Mouse (Mus musculus) liver, embryonic 12.5 days (tissue): ENCODE data around the gene Garem2. TPM values are rescaled to one million over a fixed set of nuclear protein-coding genes. Genes with fewer than 3 reads are reported as not detected.

Experiments
- ATAC-seq: fragments of 200-750 bp; cut with Nextera tagmentation; 2 replicates; pipeline ENCODE4 v1.8.0; 2017; ENCODE audit warnings: moderate number of reproducible peaks, mild to moderate bottlenecking, moderate library complexity
- H3K27ac ChIP-seq: fragments of 300-500 bp; sonication (generic); 2 replicates; pipeline ENCODE4 v1.5.1; 2016; ENCODE audit warnings: mild to moderate bottlenecking
- H3K27me3 ChIP-seq: fragments of 300-500 bp; sonication (generic); replicated peaks from 2 replicates; pipeline ENCODE4 v1.6.1; 2016; ENCODE audit warnings: mild to moderate bottlenecking, moderate library complexity
- H3K36me3 ChIP-seq: fragments of 300-500 bp; sonication (generic); 2 replicates; pipeline ENCODE4 v1.6.1; 2016; ENCODE audit warnings: mild to moderate bottlenecking, moderate library complexity
- H3K4me1 ChIP-seq: fragments of 300-500 bp; sonication (generic); 2 replicates; pipeline ENCODE4 v1.6.1; 2016
- H3K4me2 ChIP-seq: fragments of 300-500 bp; sonication (generic); 2 replicates; pipeline ENCODE4 v1.6.1; 2016; ENCODE audit warnings: mild to moderate bottlenecking, moderate library complexity
- H3K4me3 ChIP-seq: fragments of 300-500 bp; sonication (generic); 2 replicates; pipeline ENCODE4 v1.5.1; 2016; ENCODE audit warnings: mild to moderate bottlenecking, moderate library complexity
- H3K9ac ChIP-seq: fragments of 300-500 bp; sonication (generic); 2 replicates; pipeline ENCODE4 v1.6.1; 2016; ENCODE audit warnings: mild to moderate bottlenecking, moderate library complexity
- H3K9me3 ChIP-seq: fragments of 300-500 bp; sonication (generic); replicated peaks from 2 replicates; pipeline ENCODE4 v1.6.1; 2016; ENCODE audit warnings: mild to moderate bottlenecking, moderate library complexity
- WGBS: fragments of 180-500 bp; shearing (Covaris S2); methylation state at CpG from one replicate; pipeline ENCODE4 v1.1.7; 2016; ENCODE audit not compliant: insufficient replicate concordance; 5-methylcytosine and 5-hydroxymethylcytosine counted together
- polyA plus RNA-seq: library from polyadenylated mRNA; unstranded; fragments of >200 nt; fragmentation: Nextera tagmentation; extraction: Ambion mirVana; gene quantifications from 2 replicates; pipeline ENCODE4 v1.2.1, GENCODE M21; 2016

Garem2 gene
- polyA plus RNA-seq, 1 experiment from 2014 or later, result 0.08 TPM

- H3K4me2 ChIP-seq, result no peak overlapping the region
- no peak overlapping the region for H3K27ac ChIP-seq
- WGBS, result 66% methylated on average over 3 of the region's 3 CpGs
- H3K4me3 ChIP-seq, result no peak overlapping the region
- no peak for ATAC-seq
- H3K4me1 ChIP-seq, result peaks cover 9% of the 10 kb centered on the region; the same call in 1 of the 2 replicates
- H3K36me3 ChIP-seq, result no peaks in the 10 kb centered on the region
- H3K9ac ChIP-seq, result no peak overlapping the region
- H3K9me3 ChIP-seq, result 0 out of 2 replicates have a peak, but pooled peaks cover 14% of the 10 kb centered on the region
- peaks cover 62% of the 10 kb centered on the region for H3K27me3 ChIP-seq
Observed at GRCm38 (mm10) chr5:30103340-30103739, 1.6 kb upstream of the Garem2 start.

GRCm38 (mm10) chr5:30104339-30104738 lies 622 bp upstream of the Garem2 start:
- WGBS, result 3% methylated on average over 12 of the region's 12 CpGs
- H3K27me3 ChIP-seq, result peaks cover 70% of the 10 kb centered on the region
- peak overlapping the region; percentile 44; the same call in 1 of the 2 replicates for H3K4me3 ChIP-seq

GRCm38 (mm10) chr5:30105668-30106300 lies 823 bp downstream of the Garem2 start, which contains the start of gene 3110082J24Rik:
Gene 3110082J24Rik, minus strand, starts transcription at chr5:30106086.
- H3K27me3 ChIP-seq, result peaks cover 84% of the 10 kb centered on the region
- H3K36me3 ChIP-seq, result no peaks in the 10 kb centered on the region
- H3K4me3 ChIP-seq, result peak within 1 kb of the TSS; percentile 44
- peak within 1 kb of the TSS; percentile 67 for H3K4me2 ChIP-seq
- 4% methylated on average over 29 of the region's 29 CpGs for WGBS
- H3K9ac ChIP-seq, result 0 out of 2 replicates have a peak within 1 kb of the TSS, but pooled peaks have one; percentile 12
- no peak for ATAC-seq
- 0 out of 2 replicates have a peak, but pooled peaks cover 7% of the 10 kb centered on the region for H3K9me3 ChIP-seq
- H3K4me1 ChIP-seq, result peaks cover 18% of the 10 kb centered on the region
- H3K27ac ChIP-seq, result no peak within 1 kb of the TSS

More at GRCm38 (mm10) chr5:30104339-30104738, 622 bp upstream of the Garem2 start:
- Histone ChIP-seq H3K27ac (no peak overlapping the region), H3K4me2 (peak overlapping the region; percentile 67; the same call in 1 of the 2 replicates), H3K9ac (no peak overlapping the region), H3K36me3 (no peaks in the 10 kb centered on the region), H3K9me3 (0 out of 2 replicates have a peak, but pooled peaks cover 14% of the 10 kb centered on the region), H3K4me1 (peaks cover 9% of the 10 kb centered on the region; the same call in 1 of the 2 replicates)
- no peak for ATAC-seq

- H3K9ac ChIP-seq, result no peak overlapping the region
- no peak for ATAC-seq
- H3K9me3 ChIP-seq, result no peaks in the 10 kb centered on the region
- H3K27ac ChIP-seq, result no peak overlapping the region
- H3K4me3 ChIP-seq, result no peak overlapping the region
- peaks cover 27% of the 10 kb centered on the region for H3K4me1 ChIP-seq
- 25% methylated on average over 2 of the region's 2 CpGs for WGBS
- H3K4me2 ChIP-seq, result no peak overlapping the region
- H3K36me3 ChIP-seq, result no peaks in the 10 kb centered on the region
- peaks cover 94% of the 10 kb centered on the region for H3K27me3 ChIP-seq
Observed at GRCm38 (mm10) chr5:30106756-30107155, 1.8 kb downstream of the Garem2 start.

- Histone ChIP-seq H3K9ac (no peak overlapping the region), H3K4me2 (no peak overlapping the region), H3K27ac (no peak overlapping the region), H3K27me3 (peaks cover 98% of the 10 kb centered on the region), H3K9me3 (no peaks in the 10 kb centered on the region), H3K36me3 (no peaks in the 10 kb centered on the region), H3K4me3 (no peak overlapping the region), H3K4me1 (peaks cover 27% of the 10 kb centered on the region)
- 28% methylated on average over 7 of the region's 7 CpGs for WGBS
- no peak for ATAC-seq
Observed at GRCm38 (mm10) chr5:30107186-30107585, 2.2 kb downstream of the Garem2 start.

GRCm38 (mm10) chr5:30107611-30108041 lies 2.7 kb downstream of the Garem2 start:
- no peak overlapping the region for H3K4me2 ChIP-seq
- no peak overlapping the region for H3K4me3 ChIP-seq
- ATAC-seq, result no peak
- 22% methylated on average over 5 of the region's 5 CpGs for WGBS
- H3K9ac ChIP-seq, result no peak overlapping the region
- peaks cover 27% of the 10 kb centered on the region for H3K4me1 ChIP-seq
- H3K9me3 ChIP-seq, result no peaks in the 10 kb centered on the region
- peaks cover 98% of the 10 kb centered on the region for H3K27me3 ChIP-seq
- H3K36me3 ChIP-seq, result no peaks in the 10 kb centered on the region
- H3K27ac ChIP-seq, result no peak overlapping the region

GRCm38 (mm10) chr5:30108233-30108632 lies 3.3 kb downstream of the Garem2 start:
- no peak overlapping the region for H3K9ac ChIP-seq
- no peak for ATAC-seq
- no peaks in the 10 kb centered on the region for H3K36me3 ChIP-seq
- H3K4me3 ChIP-seq, result no peak overlapping the region
- no peak overlapping the region for H3K4me2 ChIP-seq
- H3K27me3 ChIP-seq, result peaks cover 98% of the 10 kb centered on the region
- peaks cover 27% of the 10 kb centered on the region for H3K4me1 ChIP-seq
- no peaks in the 10 kb centered on the region for H3K9me3 ChIP-seq
- H3K27ac ChIP-seq, result no peak overlapping the region
- WGBS, result 57% methylated on average over 6 of the region's 6 CpGs

GRCm38 (mm10) chr5:30109899-30110298 lies 4.9 kb downstream of the Garem2 start:
- Histone ChIP-seq H3K4me3 (no peak overlapping the region), H3K4me1 (peaks cover 38% of the 10 kb centered on the region), H3K4me2 (no peak overlapping the region), H3K27me3 (peaks cover 98% of the 10 kb centered on the region), H3K36me3 (no peaks in the 10 kb centered on the region), H3K9me3 (no peaks in the 10 kb centered on the region), H3K9ac (no peak overlapping the region), H3K27ac (no peak overlapping the region)
- WGBS, result 58% methylated on average over 2 of the region's 2 CpGs
- no peak for ATAC-seq

- peaks cover 31% of the 10 kb centered on the region for H3K4me1 ChIP-seq
- no peaks in the 10 kb centered on the region for H3K9me3 ChIP-seq
- H3K9ac ChIP-seq, result no peak overlapping the region
- H3K4me3 ChIP-seq, result peak overlapping the region; percentile 17; the same call in 1 of the 2 replicates
- peaks cover 98% of the 10 kb centered on the region for H3K27me3 ChIP-seq
- no peak for ATAC-seq
- WGBS, result 10% methylated on average over 22 of the region's 22 CpGs
- no peak overlapping the region for H3K27ac ChIP-seq
- H3K36me3 ChIP-seq, result no peaks in the 10 kb centered on the region
- peak overlapping the region; percentile 51 for H3K4me2 ChIP-seq
Observed at GRCm38 (mm10) chr5:30110371-30111060, 5.6 kb downstream of the Garem2 start.

- H3K36me3 ChIP-seq, result no peaks in the 10 kb centered on the region
- H3K9ac ChIP-seq, result no peak overlapping the region
- 2% methylated on average over 18 of the region's 18 CpGs for WGBS
- peak overlapping the region; percentile 17; the same call in 1 of the 2 replicates for H3K4me3 ChIP-seq
- H3K4me1 ChIP-seq, result peaks cover 31% of the 10 kb centered on the region
- H3K27me3 ChIP-seq, result peaks cover 98% of the 10 kb centered on the region
- H3K4me2 ChIP-seq, result peak overlapping the region; percentile 51
- no peak overlapping the region for H3K27ac ChIP-seq
- peak; percentile 38 for ATAC-seq
- no peaks in the 10 kb centered on the region for H3K9me3 ChIP-seq
Observed at GRCm38 (mm10) chr5:30111126-30111525, 6.2 kb downstream of the Garem2 start.

GRCm38 (mm10) chr5:30111771-30112170 lies 6.8 kb downstream of the Garem2 start:
- 51% methylated on average over 3 of the region's 3 CpGs for WGBS
- H3K27ac ChIP-seq, result no peak overlapping the region
- H3K36me3 ChIP-seq, result no peaks in the 10 kb centered on the region; the same call in 1 of the 2 replicates
- no peak overlapping the region for H3K9ac ChIP-seq
- ATAC-seq, result no peak
- peaks cover 98% of the 10 kb centered on the region for H3K27me3 ChIP-seq
- no peaks in the 10 kb centered on the region for H3K9me3 ChIP-seq
- H3K4me3 ChIP-seq, result no peak overlapping the region
- H3K4me2 ChIP-seq, result peak overlapping the region; percentile 51; the same call in 1 of the 2 replicates
- peaks cover 31% of the 10 kb centered on the region for H3K4me1 ChIP-seq

- peaks cover 31% of the 10 kb centered on the region for H3K4me1 ChIP-seq
- peaks cover 4% of the 10 kb centered on the region; the same call in 1 of the 2 replicates for H3K36me3 ChIP-seq
- 71% methylated on average over 3 of the region's 3 CpGs for WGBS
- H3K9me3 ChIP-seq, result no peaks in the 10 kb centered on the region
- H3K9ac ChIP-seq, result no peak overlapping the region
- H3K27me3 ChIP-seq, result peaks cover 91% of the 10 kb centered on the region
- no peak overlapping the region for H3K27ac ChIP-seq
- H3K4me2 ChIP-seq, result no peak overlapping the region
- no peak for ATAC-seq
- H3K4me3 ChIP-seq, result no peak overlapping the region
Observed at GRCm38 (mm10) chr5:30112533-30113068, 7.6 kb downstream of the Garem2 start.
